Mouse (Mus musculus): Measurements from ENCODE around the gene Dmrta2. TPM values are rescaled to one million over a fixed set of nuclear protein-coding genes. Genes with fewer than 3 reads are reported as not detected.

Gene Dmrta2
- polyA plus RNA-seq (2017; shearing (Covaris generic)) = not detected

DNA sequence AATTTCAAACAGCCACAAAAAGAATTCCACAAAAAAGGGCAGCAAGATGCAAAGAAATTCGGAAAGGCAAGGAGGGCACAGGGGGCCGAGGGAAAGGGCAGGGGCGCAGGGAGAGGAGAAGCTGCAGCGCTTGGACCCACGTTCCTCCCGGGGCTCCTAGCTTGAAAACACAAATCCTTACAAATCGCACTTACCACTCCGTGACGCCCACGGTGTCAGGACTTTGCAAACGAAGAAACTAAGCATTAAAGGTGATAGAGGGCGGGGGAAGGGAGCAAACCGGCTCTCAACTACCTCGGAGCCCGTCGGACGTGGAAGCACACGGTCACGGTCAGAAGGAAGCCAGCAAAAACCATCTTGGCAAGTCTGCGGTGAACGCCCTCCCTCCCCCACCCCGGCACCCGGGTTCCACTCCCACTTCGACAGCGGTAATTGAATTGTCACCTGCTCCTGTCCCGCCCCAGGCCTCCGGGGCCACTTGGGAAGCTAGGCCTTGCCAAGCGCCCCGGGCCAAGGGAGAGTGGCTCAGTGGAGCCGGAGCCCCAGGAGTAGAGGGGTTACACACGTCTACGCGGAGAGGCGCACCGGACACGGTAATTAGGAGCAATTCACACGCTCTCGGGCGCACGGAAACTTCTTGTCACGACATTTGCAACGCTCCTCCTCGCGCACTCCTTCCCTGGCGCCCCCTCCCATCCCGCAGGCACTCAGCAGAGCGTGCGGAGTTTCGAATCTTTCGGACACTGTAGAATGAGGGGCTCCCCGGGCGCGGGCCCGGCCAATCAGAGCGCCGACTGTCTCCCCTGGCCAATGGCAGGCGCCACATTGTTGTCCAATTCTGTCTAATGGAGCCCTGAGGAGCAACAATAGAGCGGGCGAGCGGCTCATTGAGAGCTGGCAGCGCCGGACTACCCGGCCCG lies at the start of gene Dmrta2:
Gene Dmrta2, plus strand, starts transcription at position 906 of the 920 bp plus-strand sequence.

